Mouse (Mus musculus) CD8-positive naive resting alpha-beta T cell, adult 2 months (primary cell): Measurements from ENCODE around the gene Erc2.

Source experiments
- DNase-seq, 2 experiments: peaks; one replicate each; pipeline ENCODE4 v3.0.0; 2022; ENCODE audit warnings: low read depth in 2 of 2, low spot score in 2 of 2

The Erc2 gene

GRCm38 (mm10) chr14:28504101-28505050 lies 882.1 kb downstream of the Erc2 start, which contains the start of gene Wnt5a:
Wnt5a (plus strand) TSS chr14:28504750.
- DNase-seq: no peak

- DNase-seq: no peak
Observed at GRCm38 (mm10) chr14:28505051-28505585, 882.9 kb downstream of the Erc2 start.

DNA sequence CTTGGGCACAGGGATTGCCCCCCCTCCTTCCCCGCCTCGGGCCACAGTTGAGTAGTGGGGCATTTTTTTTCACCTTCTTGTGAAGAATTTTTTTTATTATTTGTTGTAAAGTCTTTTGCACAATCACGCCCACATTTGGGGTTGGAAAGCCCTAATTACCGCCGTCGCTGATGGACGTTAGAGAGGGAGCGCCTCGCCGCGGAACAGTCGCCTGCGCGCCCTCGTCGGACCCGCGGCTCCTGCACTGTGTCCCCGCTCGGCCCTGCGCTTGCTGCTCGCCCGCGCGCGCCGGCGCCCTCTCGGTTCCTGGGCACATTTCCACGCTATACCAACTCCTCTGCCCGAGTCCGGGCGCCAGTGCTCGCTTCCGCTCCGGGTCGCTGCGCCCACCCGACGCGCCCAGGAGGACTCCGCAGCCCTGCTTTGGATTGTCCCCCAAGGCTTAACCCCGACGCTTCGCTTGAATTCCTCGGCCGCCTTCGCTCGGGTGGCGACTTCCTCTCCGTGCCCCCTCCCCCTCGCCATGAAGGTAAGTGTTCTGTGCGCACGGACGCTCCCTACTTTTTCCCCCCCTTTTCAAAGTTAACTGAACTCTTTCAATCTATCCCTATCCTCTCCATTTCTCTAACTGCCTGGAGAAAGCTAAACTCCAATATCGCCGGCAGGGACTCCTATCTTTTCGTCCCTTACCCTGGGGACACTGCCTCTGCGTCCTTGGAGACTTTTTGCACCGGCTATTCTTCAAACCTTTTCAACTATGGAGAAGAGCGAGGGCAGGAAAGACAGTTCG lies 883.6 kb downstream of the Erc2 start:
- no peak for DNase-seq

DNA sequence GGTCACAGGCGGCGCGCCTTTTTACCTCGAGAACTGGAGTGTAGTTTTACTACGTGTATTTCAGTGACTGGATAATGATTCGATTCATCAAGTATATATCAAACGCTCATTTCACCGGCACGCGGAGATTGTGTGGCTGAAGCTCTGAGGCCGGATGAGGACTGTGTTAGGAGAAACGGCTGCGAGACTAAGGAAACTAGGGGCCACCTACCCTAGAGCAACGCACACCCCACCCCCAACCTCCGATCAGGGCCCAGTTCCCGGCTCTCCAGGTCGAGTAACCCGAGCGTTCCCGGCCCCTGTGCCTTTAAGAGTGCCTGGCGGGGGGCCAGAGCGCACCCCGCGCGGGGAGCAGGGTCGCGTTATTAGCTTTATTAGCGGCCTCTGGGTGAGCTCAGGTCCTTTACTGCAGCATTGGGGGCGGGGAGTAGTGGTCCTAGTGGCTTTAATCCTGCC lies 884.2 kb downstream of the Erc2 start:
- no peak for DNase-seq

DNA sequence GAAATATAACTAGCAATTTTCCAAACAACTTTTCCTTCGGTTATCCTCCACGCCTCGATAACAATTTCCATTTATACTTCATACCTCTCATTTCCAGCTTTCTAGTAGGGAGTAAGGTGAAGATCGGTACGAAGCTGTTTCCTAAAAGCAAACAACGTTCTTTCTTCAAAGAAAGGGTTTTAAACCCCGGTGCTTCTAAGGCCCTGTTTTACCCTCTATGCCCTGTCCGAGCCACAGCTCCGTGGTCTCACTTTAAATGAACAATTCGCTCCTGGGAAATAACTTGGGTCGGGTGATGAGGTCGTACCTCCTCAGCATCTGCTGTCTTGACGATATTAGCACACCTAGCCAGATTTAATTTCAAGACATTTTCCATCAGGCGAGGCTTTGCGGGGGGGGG lies 884.8 kb downstream of the Erc2 start:
- DNase-seq: no peak

GRCm38 (mm10) chr14:28507471-28507870 lies 885.2 kb downstream of the Erc2 start:
- no peak for DNase-seq

- DNase-seq: no peak
Observed at GRCm38 (mm10) chr14:28508288-28509258, 886.3 kb downstream of the Erc2 start.

GRCm38 (mm10) chr14:28509441-28510340 lies 887.5 kb downstream of the Erc2 start:
- no peak for DNase-seq

DNA sequence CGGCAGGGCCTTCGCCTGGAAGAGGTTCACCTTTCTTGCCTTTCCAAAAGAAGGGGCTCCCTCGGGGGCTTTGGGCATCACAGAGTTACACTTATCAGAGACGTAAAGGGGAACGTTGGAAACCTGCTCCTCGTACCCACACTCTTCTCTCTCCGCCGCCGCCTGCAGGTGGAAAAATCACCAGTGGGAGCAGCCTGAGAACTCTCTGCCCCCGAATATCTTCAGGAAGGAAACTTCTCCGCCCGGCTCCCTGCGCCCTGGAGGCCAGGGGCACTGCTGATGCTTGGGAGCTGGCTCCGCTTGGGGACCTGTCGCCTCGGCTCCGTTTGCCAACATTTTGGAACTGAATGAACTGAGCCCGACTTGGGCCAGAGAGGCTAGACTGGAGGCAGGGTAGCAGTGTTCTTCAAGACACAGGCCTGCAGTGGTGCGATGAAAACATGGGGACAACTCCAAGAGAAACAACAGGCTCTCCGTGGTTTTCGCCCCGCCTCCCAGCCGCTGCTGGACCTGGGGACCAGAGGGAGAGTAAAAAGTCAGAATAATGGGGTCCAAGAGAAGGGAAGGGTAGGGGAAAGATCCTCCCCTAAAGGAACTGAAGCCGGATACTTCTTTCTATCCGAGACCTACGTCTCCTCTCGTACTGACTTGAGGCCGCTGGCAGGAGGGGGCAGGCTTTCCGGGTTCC lies 888.3 kb downstream of the Erc2 start:
- DNase-seq: no peak

GRCm38 (mm10) chr14:28511029-28511651 lies 888.9 kb downstream of the Erc2 start:
- DNase-seq: no peak

DNA sequence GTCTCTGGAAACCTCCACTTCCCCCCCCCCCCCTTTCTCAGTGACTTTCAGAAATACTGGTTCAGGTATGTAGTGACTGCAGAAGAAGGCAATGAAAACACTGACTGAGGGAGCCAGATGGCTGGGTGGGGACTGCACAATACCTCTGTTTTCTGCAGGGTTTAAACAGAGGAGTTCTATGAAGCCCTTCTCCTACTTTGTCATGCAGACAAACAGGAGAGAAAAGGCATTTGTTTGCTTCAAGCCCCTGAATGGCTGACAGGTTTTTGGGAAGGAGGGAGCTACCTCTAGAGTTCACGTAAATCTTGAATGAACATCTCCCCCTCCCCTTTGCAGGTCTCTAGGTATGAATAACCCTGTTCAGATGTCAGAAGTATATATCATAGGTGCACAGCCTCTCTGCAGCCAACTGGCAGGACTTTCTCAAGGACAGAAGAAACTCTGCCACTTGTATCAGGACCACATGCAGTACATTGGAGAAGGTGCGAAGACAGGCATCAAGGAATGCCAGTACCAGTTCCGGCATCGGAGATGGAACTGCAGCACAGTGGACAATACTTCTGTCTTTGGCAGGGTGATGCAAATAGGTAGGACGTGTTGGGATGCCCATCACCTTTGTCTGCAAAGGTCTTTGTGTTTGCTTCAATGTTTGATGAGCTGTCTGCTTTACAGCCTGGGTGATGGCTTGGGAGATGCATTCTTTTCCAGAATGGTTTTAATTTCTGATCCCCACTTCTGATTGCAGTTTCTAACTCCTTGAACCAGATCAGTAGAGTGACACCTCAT lies 890.8 kb downstream of the Erc2 start:
- no peak for DNase-seq

DNA sequence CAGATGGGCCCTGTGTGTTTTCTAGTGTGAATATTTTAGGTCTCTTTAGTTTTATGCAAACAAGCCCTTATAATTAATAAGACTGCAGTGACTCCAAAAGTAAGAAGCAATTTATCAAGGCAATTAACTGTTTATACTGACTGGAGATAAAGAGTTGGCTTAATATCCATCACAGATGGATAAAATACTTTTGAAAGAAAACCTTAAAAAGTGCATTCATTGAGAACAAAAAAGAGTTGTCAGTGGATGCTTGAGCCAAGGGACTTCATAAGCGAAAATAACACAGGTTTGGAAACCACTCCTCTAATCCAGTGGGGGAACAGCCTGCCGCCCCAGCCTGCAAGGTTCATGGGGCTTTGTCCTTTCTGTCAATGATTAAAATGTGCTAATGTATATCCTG lies 891.9 kb downstream of the Erc2 start:
- DNase-seq: no peak

- DNase-seq: no peak
Observed at GRCm38 (mm10) chr14:28515331-28515730, 893.1 kb downstream of the Erc2 start.

GRCm38 (mm10) chr14:28517631-28518560 lies 895.7 kb downstream of the Erc2 start:
- no peak for DNase-seq

GRCm38 (mm10) chr14:28521106-28521505 lies 898.9 kb downstream of the Erc2 start:
- no peak for DNase-seq

DNA sequence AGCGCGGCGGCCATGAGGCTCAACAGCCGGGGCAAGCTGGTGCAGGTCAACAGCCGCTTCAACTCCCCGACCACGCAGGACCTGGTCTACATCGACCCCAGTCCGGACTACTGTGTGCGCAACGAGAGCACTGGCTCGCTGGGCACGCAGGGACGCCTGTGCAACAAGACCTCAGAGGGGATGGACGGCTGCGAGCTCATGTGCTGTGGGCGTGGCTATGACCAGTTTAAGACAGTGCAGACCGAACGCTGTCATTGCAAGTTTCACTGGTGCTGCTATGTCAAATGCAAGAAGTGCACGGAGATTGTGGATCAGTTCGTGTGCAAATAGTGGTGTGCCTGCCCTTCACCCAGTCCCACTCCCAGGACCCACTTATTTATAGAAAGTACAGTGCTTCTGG lies 900.4 kb downstream of the Erc2 start:
- no peak for DNase-seq

DNA sequence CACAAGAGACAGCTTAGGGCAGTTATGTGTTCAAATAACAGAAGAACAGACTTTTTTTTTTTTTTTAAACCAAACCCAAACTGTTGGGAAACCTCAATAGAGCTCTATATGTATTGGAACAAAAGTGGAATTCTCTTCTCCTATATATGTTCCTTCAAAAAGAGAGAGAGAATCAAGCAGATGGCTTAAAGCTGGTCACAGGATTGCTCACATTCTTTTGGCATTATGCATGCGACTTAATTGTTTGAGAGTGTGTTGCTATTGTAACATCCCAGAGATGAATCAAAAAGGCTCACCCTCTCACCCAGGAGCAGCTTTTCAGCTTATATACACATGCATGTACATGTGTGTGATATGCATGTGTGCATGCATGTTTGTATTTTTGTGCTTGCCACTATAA lies 903.3 kb downstream of the Erc2 start:
- DNase-seq: no peak
